Mouse (Mus musculus): Measurements from ENCODE around the gene Slc7a8. TPM values are rescaled to one million over a fixed set of nuclear protein-coding genes. Genes with fewer than 3 reads are reported as not detected.

Gene Slc7a8
- polyA plus RNA-seq (2015; fragmentation: Nextera tagmentation; extraction: Ambion mirVana), result 34.2 and 36.9 TPM in 2 replicates

DNA sequence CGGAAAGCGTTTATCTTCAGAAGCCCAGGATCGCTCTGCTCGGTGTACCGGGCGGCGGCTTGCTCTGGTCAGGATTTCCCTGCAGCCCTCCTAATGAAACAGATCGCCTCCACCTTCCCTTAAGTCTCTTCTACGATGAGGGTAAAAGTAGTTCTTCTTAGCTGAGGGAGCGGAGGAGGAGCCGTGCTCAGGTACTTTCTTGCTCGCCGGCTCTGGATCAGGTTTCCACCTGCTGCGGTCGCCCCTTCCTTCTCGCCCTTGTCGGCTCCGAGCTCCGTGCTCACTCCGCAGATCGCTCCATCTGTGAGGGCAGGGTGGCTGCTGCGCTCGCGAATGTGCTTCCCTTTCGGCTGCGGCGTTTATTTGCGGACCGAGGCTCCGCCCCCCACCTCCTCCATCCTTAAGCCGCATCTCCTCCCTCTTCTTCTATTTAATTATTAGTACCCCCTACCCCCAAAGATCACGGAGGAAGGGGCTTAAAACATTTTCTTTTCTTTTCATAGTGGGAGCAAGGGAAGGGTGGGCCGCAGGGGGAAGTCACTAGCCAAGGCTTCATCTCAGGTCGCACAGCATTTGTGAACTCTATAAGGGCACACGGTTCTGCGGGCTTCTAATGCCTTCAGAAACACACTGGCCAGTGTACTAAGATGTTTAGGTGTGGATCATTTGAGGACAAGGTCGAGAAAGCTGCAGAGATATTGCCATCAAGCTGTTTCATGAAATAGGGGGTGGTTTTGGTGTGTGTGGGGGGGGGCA is at the start of gene Slc7a8:
Slc7a8 (minus strand) TSS at position 337 of the 756 bp plus-strand sequence.
- H3K9me3 ChIP-seq (ENCODE audit: control insufficient read depth), result no peaks in the 10 kb centered on the region
- H3K36me3 ChIP-seq (ENCODE audit: control insufficient read depth, insufficient read depth), result no peaks in the 10 kb centered on the region
- peak within 1 kb of the TSS; percentile 68 for H3K4me2 ChIP-seq (replicated peaks; ENCODE audit: low read depth)
- peak within 1 kb of the TSS; percentile 65 for H3K9ac ChIP-seq (ENCODE audit: low read depth, low read length)
- H3K4me3 ChIP-seq (ENCODE audit: low read depth, low read length), result peak within 1 kb of the TSS; percentile 61
- no peaks in the 10 kb centered on the region for H3K27me3 ChIP-seq (replicated peaks; ENCODE audit: control insufficient read depth, insufficient read depth, low read length)
- peak within 1 kb of the TSS; percentile 76 for H3K27ac ChIP-seq (ENCODE audit: low read depth, low read length)
- no peak for TF ChIP-seq CTCF (IDR thresholded peaks at IDR 0.05; ENCODE audit: low read depth)
- H3K4me1 ChIP-seq (replicated peaks; ENCODE audit: control insufficient read depth, insufficient read depth, low read length), result 0 out of 2 replicates have a peak, but pooled peaks cover 4% of the 10 kb centered on the region
- ATAC-seq, result no peak
- 3% methylated on average over 37 of the region's 37 CpGs for WGBS

DNA sequence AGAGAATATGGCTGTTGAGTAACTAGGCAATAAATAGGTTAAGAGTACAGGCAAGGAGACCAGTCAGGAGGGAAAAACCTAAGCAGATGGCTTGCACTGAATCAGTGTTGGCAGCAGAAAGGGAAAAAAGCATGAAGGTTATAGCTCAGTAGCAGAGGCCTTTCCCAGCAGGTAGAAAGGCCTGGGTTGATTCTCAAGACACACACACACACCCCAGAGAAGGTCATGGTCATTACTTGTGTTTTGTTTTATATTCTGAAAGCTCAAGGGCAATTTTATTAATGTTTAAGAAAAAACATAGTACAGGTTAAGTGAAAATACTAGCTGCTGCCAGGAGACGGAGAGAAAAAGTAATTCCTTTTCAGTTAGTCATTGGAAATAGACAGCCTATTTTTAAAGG is 42.0 kb upstream of the Slc7a8 start:
- Histone ChIP-seq H3K27me3 (replicated peaks; ENCODE audit: control insufficient read depth, insufficient read depth, low read length) (no peaks in the 10 kb centered on the region), H3K4me1 (replicated peaks; ENCODE audit: control insufficient read depth, insufficient read depth, low read length) (no peaks in the 10 kb centered on the region), H3K36me3 (ENCODE audit: control insufficient read depth, insufficient read depth) (no peaks in the 10 kb centered on the region), H3K9ac (ENCODE audit: low read depth, low read length) (no peak overlapping the region), H3K9me3 (ENCODE audit: control insufficient read depth) (no peaks in the 10 kb centered on the region), H3K4me3 (ENCODE audit: low read depth, low read length) (no peak overlapping the region), H3K27ac (ENCODE audit: low read depth, low read length) (no peak overlapping the region), H3K4me2 (replicated peaks; ENCODE audit: low read depth) (no peak overlapping the region)
- no peak for TF ChIP-seq CTCF (IDR thresholded peaks at IDR 0.05; ENCODE audit: low read depth)
- 47% methylated on average over 1 of the region's 1 CpGs for WGBS
- no peak for ATAC-seq

DNA sequence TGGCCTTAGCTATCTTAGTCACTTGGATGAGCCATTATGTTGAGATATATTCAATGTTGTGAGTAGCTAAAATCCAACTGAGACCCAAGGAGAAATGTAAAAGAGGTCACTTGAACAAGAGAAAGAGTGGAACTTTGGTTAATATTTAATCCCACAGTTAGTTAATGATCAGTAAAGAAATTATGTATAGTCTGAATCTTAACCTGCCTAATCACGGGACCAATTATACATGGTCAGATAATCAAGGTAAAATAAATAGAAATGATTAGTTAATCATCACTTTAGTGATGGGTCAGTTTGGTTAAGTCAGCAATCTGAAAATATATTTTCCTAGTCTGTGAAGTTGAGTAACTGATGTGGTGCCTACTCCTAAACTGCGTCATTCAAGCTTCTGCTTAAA is 40.6 kb upstream of the Slc7a8 start:
- Histone ChIP-seq H3K9ac (ENCODE audit: low read depth, low read length) (no peak overlapping the region), H3K27me3 (replicated peaks; ENCODE audit: control insufficient read depth, insufficient read depth, low read length) (no peaks in the 10 kb centered on the region), H3K4me1 (replicated peaks; ENCODE audit: control insufficient read depth, insufficient read depth, low read length) (no peaks in the 10 kb centered on the region), H3K4me3 (ENCODE audit: low read depth, low read length) (no peak overlapping the region), H3K27ac (ENCODE audit: low read depth, low read length) (no peak overlapping the region), H3K36me3 (ENCODE audit: control insufficient read depth, insufficient read depth) (no peaks in the 10 kb centered on the region), H3K9me3 (ENCODE audit: control insufficient read depth) (no peaks in the 10 kb centered on the region), H3K4me2 (replicated peaks; ENCODE audit: low read depth) (peak overlapping the region; percentile 28)
- WGBS, result 43% methylated on average over 2 of the region's 2 CpGs
- no peak for TF ChIP-seq CTCF (IDR thresholded peaks at IDR 0.05; ENCODE audit: low read depth)
- peak; percentile 43; the same call in 1 of the 2 replicates for ATAC-seq

DNA sequence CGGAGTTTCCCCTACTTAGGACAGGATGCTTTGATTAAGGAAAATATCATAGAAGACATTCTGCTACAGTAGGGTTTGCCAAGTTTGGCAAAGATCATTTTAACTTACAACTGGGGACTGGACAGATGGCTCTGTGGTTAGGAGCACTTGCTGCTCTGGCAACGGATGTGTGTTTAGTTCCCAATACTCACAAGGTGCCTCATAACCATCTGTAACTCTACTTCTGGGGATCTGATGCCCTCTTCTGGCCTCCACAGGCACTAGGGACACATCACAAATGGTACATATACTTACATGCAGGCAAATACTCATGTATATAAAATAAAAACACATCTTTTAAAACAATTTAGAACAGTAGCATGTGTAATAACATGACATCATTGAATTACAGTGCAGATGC is 36.0 kb upstream of the Slc7a8 start:
- Histone ChIP-seq H3K27me3 (replicated peaks; ENCODE audit: control insufficient read depth, insufficient read depth, low read length) (no peaks in the 10 kb centered on the region), H3K9me3 (ENCODE audit: control insufficient read depth) (no peaks in the 10 kb centered on the region), H3K4me2 (replicated peaks; ENCODE audit: low read depth) (no peak overlapping the region), H3K4me1 (replicated peaks; ENCODE audit: control insufficient read depth, insufficient read depth, low read length) (no peaks in the 10 kb centered on the region), H3K36me3 (ENCODE audit: control insufficient read depth, insufficient read depth) (no peaks in the 10 kb centered on the region), H3K27ac (ENCODE audit: low read depth, low read length) (no peak overlapping the region), H3K9ac (ENCODE audit: low read depth, low read length) (no peak overlapping the region), H3K4me3 (ENCODE audit: low read depth, low read length) (no peak overlapping the region)
- no peak for ATAC-seq
- peak; percentile 84 for TF ChIP-seq CTCF (IDR thresholded peaks at IDR 0.05; ENCODE audit: low read depth)
- 53% methylated on average over 2 of the region's 2 CpGs for WGBS

DNA sequence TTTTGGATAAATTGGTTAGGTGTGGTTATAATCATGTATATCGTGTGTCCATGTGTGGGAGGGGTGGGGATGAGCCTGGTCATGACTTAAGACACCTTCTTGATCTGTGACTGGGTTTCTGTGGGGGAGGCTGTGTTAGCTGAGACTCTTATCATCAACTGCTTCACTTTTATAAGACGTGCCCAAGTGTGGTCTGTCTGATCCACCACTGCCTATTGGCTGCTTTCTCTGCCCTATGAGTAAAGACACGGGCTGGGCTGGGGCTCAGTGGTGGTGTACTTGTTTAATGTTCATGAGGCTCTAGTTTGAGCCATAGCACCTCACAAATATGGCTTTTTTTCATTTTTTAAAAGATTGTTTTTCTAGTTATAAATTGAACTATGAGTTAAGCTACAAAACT is 34.0 kb upstream of the Slc7a8 start:
- Histone ChIP-seq H3K4me3 (ENCODE audit: low read depth, low read length) (no peak overlapping the region), H3K36me3 (ENCODE audit: control insufficient read depth, insufficient read depth) (no peaks in the 10 kb centered on the region), H3K9me3 (ENCODE audit: control insufficient read depth) (no peaks in the 10 kb centered on the region), H3K9ac (ENCODE audit: low read depth, low read length) (no peak overlapping the region), H3K27me3 (replicated peaks; ENCODE audit: control insufficient read depth, insufficient read depth, low read length) (no peaks in the 10 kb centered on the region), H3K27ac (ENCODE audit: low read depth, low read length) (no peak overlapping the region), H3K4me2 (replicated peaks; ENCODE audit: low read depth) (no peak overlapping the region), H3K4me1 (replicated peaks; ENCODE audit: control insufficient read depth, insufficient read depth, low read length) (no peaks in the 10 kb centered on the region)
- TF ChIP-seq CTCF (IDR thresholded peaks at IDR 0.05; ENCODE audit: low read depth), result no peak
- no peak for ATAC-seq
- WGBS, result 58% methylated on average over 3 of the region's 3 CpGs

DNA sequence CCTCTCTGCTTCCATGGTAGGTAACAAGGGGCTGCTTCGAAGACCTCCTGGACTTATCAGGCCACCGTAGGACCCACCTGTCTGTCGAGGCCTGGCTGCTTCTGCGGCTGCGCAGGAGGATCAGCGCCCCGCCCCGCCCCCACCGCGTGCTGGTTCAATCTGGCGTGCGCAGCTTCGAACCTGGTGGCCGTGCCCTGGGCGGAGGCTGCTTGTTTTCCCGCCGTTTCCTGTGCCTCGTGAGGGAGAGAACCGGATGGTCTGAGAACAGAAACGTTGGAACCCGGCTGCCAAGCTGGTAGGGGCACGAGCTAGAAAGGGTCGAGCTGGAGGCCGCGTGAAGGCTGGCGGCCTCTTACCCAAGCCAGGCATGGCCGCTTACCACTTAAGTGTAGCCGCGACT is 32.2 kb upstream of the Slc7a8 start, which contains the start of gene Rnf212b:
Rnf212b (plus strand) TSS at position 151 of the 400 bp plus-strand sequence.
- H3K9ac ChIP-seq (ENCODE audit: low read depth, low read length), result no peak within 1 kb of the TSS

More for the DNA sequence above, 32.2 kb upstream of the Slc7a8 start, which contains the start of gene Rnf212b:
- no peaks in the 10 kb centered on the region for H3K36me3 ChIP-seq (ENCODE audit: control insufficient read depth, insufficient read depth)
- H3K9me3 ChIP-seq (ENCODE audit: control insufficient read depth), result no peaks in the 10 kb centered on the region
- H3K4me1 ChIP-seq (replicated peaks; ENCODE audit: control insufficient read depth, insufficient read depth, low read length), result no peaks in the 10 kb centered on the region
- 89% methylated on average over 29 of the region's 29 CpGs for WGBS
- ATAC-seq, result no peak
- H3K4me3 ChIP-seq (ENCODE audit: low read depth, low read length), result no peak within 1 kb of the TSS
- no peak within 1 kb of the TSS for H3K4me2 ChIP-seq (replicated peaks; ENCODE audit: low read depth)
- no peak for TF ChIP-seq CTCF (IDR thresholded peaks at IDR 0.05; ENCODE audit: low read depth)
- no peak within 1 kb of the TSS for H3K27ac ChIP-seq (ENCODE audit: low read depth, low read length)
- no peaks in the 10 kb centered on the region for H3K27me3 ChIP-seq (replicated peaks; ENCODE audit: control insufficient read depth, insufficient read depth, low read length)
